Mouse (Mus musculus) urinary bladder, adult 2 months (tissue): ENCODE data around the gene Tnxb. TPM values are rescaled to one million over a fixed set of nuclear protein-coding genes. Genes with fewer than 3 reads are reported as not detected.
"Not testable (repeated sequence)": the region's sequence is repeated elsewhere in the genome, so short reads cannot be mapped to it uniquely, and the experiment has no call there.

Source experiments
- DNase-seq: peaks from one replicate; pipeline ENCODE4 v3.0.0; 2022; ENCODE audit warnings: low spot score
- polyA plus RNA-seq: library from polyadenylated mRNA; depleted of rRNA; stranded (reverse); fragments of >200 nt; gene quantifications from 2 replicates; pipeline ENCODE4 v1.2.3, GENCODE M21; 2012; rRNA removed

The Tnxb gene
- polyA plus RNA-seq, 1 experiment = 74.4 TPM

GRCm38 (mm10) chr17:34737466-34737865 is 67.1 kb downstream of the Tnxb start:
- DNase-seq = not testable (repeated sequence)

DNA sequence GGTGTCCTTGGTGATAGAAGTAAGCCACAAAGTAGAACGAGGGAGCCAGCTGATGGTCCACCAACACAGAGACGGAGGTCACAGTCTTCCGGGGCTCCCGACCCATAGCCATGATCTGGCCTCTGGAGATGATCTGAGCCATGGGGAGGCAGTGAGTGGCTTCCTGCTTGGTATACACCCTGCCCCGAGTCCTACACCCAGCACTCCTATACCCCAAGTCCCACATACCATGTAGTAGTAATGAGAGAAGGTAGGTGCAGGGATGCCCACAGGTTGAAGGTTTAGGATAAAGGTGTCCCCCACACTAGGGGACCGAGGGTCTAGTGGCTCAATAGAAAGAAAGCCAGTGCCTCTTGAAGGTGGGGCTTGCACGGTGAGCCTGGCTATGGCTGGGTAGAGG is 69.4 kb downstream of the Tnxb start:
- not testable (repeated sequence) for DNase-seq

- no peak for DNase-seq
These were observed 69.9 kb downstream of the Tnxb start for GRCm38 (mm10) chr17:34740280-34740679.

GRCm38 (mm10) chr17:34743719-34744118 is 73.4 kb downstream of the Tnxb start, which contains the start of gene C4b:
Gene C4b (minus strand): TSS chr17:34743882.
- no peak for DNase-seq

DNA sequence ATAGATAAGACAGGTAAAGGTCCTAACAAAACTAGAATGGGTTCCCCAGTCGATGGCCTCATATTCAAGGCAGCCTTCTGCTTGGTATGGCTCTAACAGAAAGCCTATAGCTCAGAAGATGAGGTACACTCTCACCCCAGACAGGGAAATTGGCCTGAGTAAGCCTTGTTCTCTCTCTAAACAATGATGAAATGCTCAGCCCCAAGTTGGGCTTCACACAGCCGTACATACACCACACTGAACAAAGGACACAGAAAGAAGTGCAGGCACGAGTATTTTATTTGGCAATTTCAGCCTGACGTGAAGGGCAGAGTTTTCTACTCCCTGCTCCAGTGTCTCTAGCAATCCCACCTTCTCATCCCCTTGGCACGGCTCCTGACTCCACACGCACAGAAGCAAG is 73.9 kb downstream of the Tnxb start:
- DNase-seq = no peak

DNA sequence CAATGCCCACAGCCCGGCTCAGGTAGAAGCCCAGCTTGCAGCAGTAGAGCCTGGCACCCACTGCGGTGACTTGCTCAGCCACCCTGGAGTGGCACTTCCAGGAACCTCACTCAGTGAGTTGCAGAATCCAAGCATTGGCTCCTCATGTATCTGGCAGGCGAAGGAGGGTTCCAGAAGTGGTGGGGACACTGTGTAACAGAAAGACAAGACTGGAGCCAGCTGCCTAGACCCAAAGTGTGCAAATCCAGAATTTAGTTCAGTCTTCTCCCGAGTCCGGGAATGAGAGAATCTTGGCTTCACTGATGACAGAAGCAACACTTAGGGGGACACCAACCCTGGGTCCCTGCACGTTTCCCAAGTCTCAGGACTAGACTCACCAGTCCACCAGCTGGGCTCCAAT is 74.3 kb downstream of the Tnxb start:
- DNase-seq = not testable (repeated sequence)

GRCm38 (mm10) chr17:34745166-34745565 is 74.8 kb downstream of the Tnxb start:
- not testable (repeated sequence) for DNase-seq

DNA sequence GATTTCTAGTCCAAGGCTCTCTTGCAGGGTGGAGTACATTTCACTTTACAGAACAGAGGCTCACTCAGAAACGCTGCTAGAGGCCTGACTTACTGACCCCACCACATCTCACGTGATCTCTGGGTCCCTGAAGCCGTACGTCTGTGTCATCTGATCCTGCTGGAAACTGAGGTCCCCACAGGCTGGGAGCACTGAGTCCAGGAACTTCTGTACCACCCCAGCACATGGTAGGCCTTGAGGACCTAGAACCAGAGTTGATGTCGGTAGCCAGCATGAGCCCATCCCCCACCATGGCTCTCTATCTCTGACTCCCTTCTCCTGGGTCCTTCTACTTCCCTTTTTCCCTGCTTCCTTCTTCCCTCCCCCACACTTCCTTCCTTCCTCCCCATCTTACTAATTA is 76.2 kb downstream of the Tnxb start:
- no peak for DNase-seq

DNA sequence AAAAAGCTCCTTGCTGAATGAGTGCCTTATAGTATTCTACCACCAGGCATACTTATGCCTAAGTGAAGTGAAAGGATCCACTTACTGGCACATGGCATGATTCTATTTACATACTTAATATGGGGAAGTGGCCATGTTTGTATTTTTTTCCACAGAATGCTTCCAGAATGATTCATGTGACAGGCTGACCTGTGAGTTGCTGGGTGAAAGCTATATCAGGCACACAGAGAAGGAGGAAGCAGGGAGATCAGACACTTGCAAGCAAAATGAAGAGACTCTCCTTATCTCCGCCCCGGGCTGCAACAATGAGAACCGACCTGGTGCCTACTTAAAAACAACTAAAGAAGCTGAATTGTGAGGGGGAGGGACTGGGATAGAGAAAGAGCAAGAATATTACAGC is 91.1 kb downstream of the Tnxb start:
- DNase-seq = no peak

Other genes starting within 250 kb of the Tnxb start
- 0.04 TPM in 1 of 2 replicates, not detected in the other for gene Btnl4, start 193.2 kb upstream of the Tnxb start, polyA plus RNA-seq
- not detected in 2 replicates for gene Btnl6, start 153.2 kb upstream of the Tnxb start, polyA plus RNA-seq
- gene Notch4, start 106.3 kb upstream of the Tnxb start, polyA plus RNA-seq = 3.2 and 5.5 TPM in 2 replicates
- 9.5 and 12.6 TPM in 2 replicates for gene Gpsm3, start 80.7 kb upstream of the Tnxb start, polyA plus RNA-seq
- 55.2 and 58.1 TPM in 2 replicates for gene Pbx2, start 79.3 kb upstream of the Tnxb start, polyA plus RNA-seq
- 5.1 and 6.1 TPM in 2 replicates for gene Ager, start 72.7 kb upstream of the Tnxb start, polyA plus RNA-seq
- 82.7 and 91.4 TPM in 2 replicates for gene Rnf5, start 66.8 kb upstream of the Tnxb start, polyA plus RNA-seq
- 104 and 109 TPM in 2 replicates for gene Agpat1, start 66.3 kb upstream of the Tnxb start, polyA plus RNA-seq
- 9.3 and 10.6 TPM in 2 replicates for gene Egfl8, start 54.6 kb upstream of the Tnxb start, polyA plus RNA-seq
- 22.8 and 24.8 TPM in 2 replicates for gene Ppt2, start 42.0 kb upstream of the Tnxb start, polyA plus RNA-seq
- gene Prrt1, start 41.0 kb upstream of the Tnxb start, polyA plus RNA-seq = 8.0 and 11.1 TPM in 2 replicates
- gene Fkbpl, start 25.8 kb upstream of the Tnxb start, polyA plus RNA-seq = 4.6 and 7.2 TPM in 2 replicates
- gene Atf6b, start 23.4 kb upstream of the Tnxb start, polyA plus RNA-seq = 39.2 and 42.1 TPM in 2 replicates
- gene C4b, start 73.3 kb downstream of the Tnxb start, polyA plus RNA-seq = 55.7 and 73.2 TPM in 2 replicates
- not detected in 2 replicates for gene Cyp21a1, start 134.0 kb downstream of the Tnxb start, polyA plus RNA-seq
- 37.0 and 47.5 TPM in 2 replicates for gene Stk19, start 166.4 kb downstream of the Tnxb start, polyA plus RNA-seq
- 32.3 and 45.6 TPM in 2 replicates for gene Dxo, start 166.5 kb downstream of the Tnxb start, polyA plus RNA-seq
- 50.3 and 58.0 TPM in 2 replicates for gene Skiv2l, start 179.7 kb downstream of the Tnxb start, polyA plus RNA-seq
- gene Nelfe, start 179.9 kb downstream of the Tnxb start, polyA plus RNA-seq = 50.4 and 50.6 TPM in 2 replicates
- gene Cfb, start 192.0 kb downstream of the Tnxb start, polyA plus RNA-seq = 35.7 and 41.6 TPM in 2 replicates
- 6.6 and 8.5 TPM in 2 replicates for gene Zbtb12, start 208.9 kb downstream of the Tnxb start, polyA plus RNA-seq
- 0.04 TPM in 1 of 2 replicates, not detected in the other for gene Gm20547, start 211.5 kb downstream of the Tnxb start, polyA plus RNA-seq
- 43.0 and 45.6 TPM in 2 replicates for gene C2, start 227.7 kb downstream of the Tnxb start, polyA plus RNA-seq
- gene Ehmt2, start 227.9 kb downstream of the Tnxb start, polyA plus RNA-seq = 124 and 129 TPM in 2 replicates
- gene Slc44a4, start 243.9 kb downstream of the Tnxb start, polyA plus RNA-seq = 4.5 and 5.1 TPM in 2 replicates